Mouse (Mus musculus) gonadal fat pad, adult 2 months (tissue): ENCODE data around the gene Cntn3. TPM values are rescaled to one million over a fixed set of nuclear protein-coding genes. Genes with fewer than 3 reads are reported as not detected.
"Not testable (repeated sequence)": the region's sequence is repeated elsewhere in the genome, so short reads cannot be mapped to it uniquely, and the experiment has no call there.

ENCODE experiments used
- DNase-seq: peaks from one replicate; pipeline ENCODE4 v3.0.0-alpha.2; 2012; ENCODE audit warnings: low read depth
- polyA plus RNA-seq: library from polyadenylated mRNA; depleted of rRNA; stranded (reverse); fragments of >200 nt; gene quantifications from 2 replicates; pipeline ENCODE4 v1.2.3, GENCODE M21; 2012; rRNA removed

Gene Cntn3
- 0.04 and 0.08 TPM in 2 replicates for polyA plus RNA-seq

DNA sequence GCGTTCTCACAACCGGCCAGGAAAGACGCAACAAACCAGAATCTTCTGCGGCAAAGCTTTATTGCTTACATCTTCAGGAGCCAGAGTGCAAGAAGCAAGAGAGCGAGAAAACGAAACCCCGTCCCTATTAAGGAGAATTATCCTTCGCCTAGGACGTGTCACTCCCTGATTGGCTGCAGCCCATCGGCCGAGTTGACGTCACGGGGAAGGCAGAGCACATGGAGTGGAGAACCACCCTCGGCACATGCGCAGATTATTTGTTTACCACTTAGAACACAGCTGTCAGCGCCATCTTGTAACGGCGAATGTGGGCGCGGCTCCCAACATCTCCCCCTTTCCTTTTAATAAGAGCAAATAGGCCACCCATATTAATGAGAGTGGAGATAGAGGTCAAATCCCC is at the start of gene Cntn3:
Cntn3 (minus strand) TSS at position 101 of the 400 bp plus-strand sequence.
- not testable (repeated sequence) for DNase-seq

DNA sequence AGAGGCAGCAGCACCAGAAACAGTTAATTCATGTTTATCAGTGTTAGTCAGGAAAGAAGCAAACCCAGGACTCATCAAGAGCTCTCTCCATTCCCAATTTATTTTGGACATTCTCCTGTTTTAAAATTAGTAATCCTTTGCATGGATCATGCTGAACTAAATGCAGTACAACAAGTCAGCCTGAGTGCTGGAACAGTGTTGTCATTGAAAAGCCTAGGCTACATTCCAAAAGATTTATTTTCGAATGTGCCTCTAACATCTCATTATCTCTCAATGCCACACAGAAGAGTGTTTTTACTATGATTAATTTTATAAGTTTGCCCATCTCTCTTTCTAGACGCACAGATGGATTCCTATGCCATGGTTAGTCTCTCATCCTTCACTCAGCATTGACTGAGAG is 27.9 kb upstream of the Cntn3 start:
- DNase-seq: no peak

DNA sequence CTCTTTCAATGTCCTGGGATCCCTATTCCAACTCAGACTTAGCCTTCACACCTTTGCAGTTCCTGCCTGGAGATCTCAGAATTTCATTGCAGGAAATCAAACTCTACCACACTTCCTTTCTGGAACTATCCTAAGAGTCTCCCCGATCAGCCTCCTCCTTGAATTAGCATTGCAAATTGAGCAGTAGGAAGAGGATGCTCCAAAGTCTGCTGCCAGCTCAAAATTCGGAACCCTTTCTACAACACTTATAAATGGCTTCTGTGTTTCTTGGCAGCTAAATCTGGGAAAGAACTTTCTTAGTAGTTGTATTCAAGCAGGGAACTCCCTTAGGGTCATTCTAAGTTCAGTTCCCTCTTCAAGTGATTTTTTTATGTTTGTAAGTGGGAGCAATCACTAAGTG is 24.9 kb upstream of the Cntn3 start:
- no peak for DNase-seq

DNA sequence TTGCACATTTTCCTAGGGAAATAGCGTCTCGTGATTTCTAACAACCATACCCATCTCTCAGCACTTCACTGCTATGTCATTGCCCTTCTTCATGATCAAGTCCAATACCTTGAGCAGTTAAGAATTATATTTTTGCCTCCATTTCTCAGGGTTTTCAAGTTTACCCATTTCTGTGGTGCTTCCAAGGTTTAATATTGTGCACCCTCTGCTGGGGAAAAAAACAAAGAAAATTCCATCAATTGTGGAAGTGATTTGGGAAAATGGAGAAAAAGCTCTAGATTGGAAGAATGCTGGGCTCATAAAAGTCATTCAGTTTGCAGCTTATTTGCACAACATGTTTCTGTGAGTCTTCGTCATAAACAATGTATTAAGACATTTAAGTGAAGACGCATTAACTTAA is 17.2 kb upstream of the Cntn3 start:
- DNase-seq: no peak

DNA sequence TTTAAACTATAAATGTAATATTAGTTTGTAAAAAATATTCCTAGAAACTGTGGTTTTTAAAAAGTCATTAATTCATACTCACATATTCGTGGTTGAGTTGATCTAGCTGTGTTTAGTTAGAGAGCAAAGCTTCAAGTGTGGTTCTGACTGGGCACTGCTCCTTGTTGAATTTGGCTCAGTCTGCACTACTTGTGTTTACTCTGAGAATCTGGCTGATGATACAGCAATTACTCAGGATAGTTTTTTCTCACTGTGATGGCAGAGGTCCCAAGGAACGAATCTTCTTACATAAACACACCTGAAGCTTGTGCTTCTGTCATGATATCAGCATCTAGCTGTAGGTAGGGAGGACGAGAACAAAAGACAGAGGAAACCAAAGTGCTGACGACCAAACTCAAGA is 16.4 kb upstream of the Cntn3 start:
- DNase-seq: no peak

DNA sequence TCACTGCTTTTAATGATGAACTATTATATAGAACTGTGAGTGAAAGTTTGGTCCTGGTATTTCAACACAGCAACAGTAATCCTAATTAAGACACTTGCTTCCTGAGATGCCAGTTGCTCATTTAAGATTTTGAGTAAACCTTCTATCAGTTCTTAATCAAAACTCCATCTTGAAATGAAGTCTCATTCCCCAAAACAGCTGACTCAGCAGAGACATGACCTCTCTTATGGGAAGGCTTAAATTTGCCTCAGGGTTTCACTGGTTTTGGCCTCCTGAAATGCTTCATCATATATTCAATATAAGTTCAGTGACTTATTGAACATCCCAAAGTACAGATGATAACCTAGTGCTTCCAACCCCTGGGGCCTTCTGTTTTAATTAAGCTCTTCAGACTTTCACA is 13.2 kb upstream of the Cntn3 start:
- no peak for DNase-seq

DNA sequence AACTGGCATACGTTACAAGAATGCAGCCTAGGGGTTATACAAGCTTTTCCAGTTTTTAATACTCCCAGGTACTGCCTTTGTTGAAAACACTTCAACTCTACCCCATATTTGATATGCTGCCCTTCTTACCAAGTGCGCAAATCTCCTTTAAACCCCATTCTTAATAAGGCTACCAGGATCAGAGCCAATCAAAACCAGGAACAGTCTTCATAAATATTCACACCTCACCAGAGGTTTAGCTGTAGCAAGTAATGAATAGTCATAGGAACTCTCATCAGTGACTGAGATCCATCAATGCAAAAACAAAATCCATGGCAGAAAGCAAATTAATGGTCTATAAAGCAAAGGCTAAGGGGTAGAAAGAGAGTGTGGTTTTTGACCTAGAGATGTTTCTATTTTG is 10.7 kb upstream of the Cntn3 start:
- no peak for DNase-seq

DNA sequence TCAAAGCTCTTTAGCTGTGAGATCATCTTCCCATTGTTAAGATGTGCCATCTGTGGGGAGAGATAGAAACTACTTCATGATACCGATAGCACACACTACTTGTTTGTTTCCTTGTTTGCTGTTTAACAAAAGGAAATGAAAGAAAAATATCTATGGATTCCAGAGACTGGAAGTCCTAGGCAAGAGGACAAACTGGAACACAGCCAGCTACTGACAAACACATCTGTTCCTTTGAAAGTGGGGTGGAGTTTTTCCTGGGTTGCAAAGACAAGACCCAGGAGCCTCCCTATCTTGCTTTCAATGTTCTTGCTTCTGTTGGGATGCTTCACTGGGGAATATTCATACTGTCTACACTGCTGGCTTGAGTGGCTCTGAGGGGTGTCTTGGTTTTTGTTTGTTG is 5.4 kb downstream of the Cntn3 start:
- DNase-seq: no peak

DNA sequence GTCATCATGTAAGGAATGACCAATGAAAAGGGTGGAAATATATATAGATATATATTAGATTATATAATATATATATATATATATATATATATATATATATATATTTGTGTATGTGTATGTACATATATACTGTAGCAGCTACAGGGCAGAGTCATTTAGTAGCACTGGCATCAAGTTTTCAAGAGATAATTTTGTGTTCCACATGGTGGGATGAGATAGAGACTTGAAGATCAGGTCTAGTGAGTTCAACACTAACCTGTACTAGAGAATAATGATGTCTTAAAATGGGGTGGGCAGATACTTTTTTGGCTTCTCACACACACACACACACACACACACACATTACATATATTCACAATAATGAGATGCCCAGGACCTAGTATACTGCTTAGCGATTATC is 7.7 kb downstream of the Cntn3 start:
- no peak for DNase-seq

DNA sequence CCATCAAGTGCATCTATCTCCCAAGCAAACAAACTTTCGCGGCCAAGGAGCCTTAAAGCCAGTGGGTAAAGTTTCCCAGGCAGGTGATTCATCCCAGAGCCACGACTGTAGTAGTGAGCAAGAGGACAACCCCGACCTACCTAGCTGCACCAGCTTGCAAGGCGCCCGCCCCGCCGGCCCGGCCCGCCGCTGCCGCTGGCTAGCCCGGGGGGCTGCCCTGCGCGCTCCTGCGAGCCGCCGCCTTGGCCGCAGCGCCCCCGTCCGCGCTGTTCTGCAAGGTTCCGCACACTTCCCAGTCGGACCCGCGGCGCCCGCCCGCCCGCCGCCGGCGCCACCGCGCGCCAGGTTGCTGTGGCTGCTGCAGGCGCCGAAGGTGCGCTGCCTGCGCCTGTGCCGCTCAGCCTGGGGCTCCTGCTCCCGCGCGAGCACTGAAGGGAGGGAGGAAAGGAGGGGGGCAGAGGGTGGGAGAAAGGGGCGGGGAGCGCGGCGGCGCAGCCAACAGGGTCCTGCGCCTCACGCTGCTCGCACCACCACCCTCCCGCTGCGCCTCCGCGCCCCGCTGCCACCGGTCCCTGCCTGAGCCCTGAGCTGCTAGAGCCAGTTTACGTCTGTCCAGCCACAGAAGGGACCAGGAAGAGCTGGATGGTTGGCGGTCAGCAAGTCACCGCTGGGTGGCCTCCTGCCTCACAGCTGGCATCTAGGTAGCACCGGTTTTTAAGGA is 8.7 kb downstream of the Cntn3 start:
- DNase-seq: no peak

DNA sequence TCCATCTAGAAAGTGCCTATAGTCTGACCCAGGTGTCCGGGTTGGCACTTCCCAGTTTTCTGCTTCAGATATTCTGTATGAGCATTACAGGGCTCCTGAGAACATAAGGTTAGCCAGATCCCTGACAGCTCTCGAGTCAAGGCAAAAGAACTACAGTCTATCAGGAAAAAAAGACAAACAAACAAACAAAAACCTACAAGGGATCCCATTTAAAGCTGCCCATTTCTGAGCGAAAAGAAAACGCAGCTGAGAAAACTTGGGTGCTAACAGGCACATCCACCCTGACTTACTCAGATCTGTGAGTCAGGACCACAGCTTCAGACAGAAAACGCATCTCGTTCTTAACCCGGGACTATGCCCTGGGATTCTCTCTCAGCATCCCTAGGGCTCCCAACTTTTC is 9.5 kb downstream of the Cntn3 start:
- DNase-seq: no peak

DNA sequence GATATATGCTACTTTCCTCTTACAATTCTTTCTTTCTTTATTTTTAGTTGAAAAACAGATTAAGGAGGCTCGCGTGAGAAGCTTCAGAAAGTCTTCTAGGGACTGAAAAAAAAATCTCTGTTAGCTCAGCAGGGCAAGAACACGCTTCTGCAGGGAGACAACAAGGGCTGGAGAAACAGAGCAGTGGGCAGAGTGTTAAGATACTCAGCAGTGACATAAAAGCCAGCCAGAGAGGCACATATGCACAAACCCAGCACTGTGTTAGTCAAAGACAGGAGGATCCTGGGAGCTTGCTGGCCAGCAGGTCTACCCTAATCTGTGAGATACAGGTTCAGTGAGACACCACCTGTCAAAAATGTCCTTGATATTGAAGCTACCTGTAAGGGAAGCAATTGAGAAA is 15.4 kb downstream of the Cntn3 start:
- no peak for DNase-seq

DNA sequence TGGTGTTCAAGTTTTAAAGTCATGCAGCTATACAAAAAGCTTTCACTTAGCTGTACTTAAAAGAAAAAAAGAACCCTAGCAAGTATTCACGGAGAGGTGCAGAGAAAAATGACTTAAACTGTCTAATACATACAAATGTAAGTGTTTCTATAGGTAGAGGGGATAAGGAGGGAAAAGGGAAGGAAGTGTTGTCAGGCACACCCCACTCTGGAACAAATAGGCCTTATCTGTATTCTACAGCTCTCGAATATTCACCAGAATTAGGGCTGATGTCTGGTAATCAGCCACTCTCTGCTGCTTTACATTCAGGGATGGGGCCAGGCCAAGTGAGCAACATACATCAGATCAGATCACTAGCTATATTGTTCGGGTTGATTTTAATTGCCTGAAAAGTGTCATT is 16.4 kb downstream of the Cntn3 start:
- no peak for DNase-seq

DNA sequence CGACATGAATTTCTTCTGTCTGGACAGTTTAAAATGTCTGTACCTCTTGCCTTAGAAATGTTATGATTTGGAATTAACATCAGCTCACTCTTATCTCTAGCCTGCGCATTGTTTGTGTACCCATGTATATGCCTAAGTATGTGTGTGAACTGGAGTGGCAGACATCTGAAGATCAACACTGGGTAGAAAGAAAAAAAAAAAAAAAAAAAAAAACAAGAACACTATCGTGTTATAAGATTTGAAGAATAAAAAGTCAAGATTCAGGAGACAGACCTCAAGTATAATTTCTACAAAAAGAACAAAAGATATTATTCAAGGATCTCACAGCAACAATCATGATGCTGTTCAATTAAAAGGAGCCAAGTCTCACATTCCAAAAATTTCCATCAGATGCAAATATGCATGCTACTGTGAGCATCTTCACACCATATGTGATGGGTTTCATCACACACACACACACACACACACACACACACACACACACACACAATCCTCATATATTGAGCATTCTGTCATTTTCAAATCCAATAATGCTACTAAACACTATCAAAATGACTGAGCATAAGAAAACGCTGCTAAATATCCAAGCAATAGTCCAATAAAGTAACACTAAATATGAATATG is 17.0 kb downstream of the Cntn3 start:
- DNase-seq: no peak

DNA sequence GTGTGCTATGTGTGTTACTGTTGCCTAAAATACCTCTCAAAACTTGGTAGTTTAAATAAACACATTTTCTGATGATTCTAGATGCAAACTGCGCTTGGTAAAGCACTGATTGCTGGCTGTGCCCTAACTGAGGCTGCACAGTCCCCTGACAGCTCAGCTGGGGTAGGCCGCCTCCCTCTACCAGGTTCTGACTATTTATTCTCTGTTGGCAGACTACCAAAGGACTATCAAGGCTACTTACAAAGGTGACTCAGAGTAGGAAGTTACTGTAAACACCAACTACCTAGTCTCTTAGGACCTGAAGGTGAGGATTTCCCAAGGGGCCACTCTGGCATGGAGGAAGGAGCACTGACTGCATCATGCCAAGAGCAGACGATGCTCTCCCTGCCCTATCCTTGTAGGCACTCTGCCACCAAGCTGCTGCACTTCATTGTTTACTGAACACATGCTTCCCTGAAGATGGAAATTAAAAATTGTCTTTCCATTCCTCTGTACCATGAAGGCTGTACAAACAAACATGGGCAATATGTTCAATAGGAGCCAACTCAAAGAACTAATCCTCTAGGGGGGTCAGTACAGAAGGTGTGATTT is 17.7 kb downstream of the Cntn3 start:
- no peak for DNase-seq

DNA sequence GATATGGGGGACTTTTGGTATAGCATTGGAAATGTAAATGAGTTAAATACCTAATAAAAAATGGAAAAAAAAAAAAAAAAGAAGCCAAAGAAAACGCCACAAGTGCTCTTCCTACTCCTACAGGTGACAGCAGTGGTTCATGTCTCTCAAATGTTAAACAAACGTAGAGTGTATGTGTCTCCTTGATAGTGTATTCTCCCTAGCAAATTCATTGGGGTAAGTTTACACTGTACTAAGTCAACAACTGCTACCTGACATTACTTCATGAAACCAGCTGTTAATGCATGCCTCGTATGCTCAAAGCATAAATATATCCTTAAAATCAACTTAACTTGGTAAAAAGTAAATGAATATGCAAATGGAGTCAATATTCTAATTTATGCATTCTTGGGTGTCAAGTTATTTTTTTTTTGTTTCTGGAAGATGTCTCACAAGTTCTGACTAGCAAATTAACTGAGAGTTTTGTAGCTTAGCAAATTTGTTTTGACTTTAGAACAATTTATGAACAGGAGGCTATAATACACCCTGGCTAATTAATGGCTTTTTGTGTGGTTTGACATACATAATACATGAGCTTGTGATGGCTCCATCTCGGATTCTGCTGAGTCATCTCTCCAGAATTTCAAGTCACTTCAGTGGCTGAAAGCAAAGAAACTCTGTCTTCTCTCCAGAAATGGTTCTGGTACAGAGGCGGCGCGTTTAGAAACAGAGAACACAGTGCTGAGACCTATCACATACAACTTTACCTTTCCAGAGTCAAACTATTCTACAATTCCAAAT is 31.1 kb downstream of the Cntn3 start:
- DNase-seq: no peak

DNA sequence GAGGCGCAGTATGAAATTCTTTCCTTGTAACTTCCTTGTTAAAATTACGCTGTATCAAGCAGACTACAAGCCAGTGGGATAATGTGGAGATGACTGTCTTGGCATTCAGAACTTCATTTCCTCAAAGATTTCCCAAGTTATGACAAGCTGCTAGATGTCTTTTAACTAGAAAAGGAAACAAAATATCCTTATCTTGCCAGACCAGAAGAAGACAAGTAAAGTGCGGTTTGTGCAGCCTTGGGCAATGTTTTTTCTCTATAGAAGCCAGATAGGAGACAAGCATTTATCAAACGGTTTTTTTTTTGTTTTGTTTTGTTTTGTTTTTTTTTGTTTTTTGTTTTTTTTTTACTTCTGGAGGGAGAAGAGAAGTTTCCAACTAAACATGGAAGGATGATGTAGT is 37.3 kb downstream of the Cntn3 start:
- DNase-seq: no peak

DNA sequence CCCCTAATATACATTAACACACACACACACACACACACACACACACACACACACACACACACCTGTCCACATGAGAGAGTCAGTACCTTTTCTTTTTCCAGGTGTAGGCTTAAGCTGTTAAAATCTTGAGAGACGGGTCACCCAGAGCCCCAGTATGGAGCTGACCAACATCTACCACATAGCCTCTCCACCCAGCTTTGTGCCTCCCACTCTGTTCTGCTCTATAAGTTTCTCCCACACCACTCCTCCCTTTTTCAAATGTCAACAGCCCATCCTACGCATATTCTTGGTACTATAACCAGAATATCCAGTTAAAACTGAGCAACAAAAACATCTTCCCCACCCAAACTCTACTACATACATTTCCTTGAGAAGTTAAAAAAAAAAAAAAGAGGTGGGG is 49.9 kb downstream of the Cntn3 start:
- no peak for DNase-seq

DNA sequence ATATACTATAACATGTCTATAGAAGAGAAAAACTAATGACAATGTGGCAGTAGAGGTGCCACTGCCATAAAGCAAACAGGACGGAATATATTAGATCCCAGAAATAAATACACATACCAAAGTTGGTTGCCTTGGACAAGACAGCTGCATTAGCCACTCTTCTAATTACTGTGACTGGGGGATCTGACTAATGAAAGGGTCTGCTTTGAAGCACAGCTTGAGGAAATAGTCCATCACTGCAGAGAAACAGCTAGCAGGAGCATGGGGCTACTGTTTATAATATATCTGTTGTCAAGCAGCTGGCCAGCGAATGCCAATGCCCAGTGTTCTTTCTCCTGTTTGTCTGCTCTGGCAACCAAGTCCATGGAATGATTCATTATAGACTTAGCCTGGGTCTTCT is 51.9 kb downstream of the Cntn3 start:
- DNase-seq: no peak

DNA sequence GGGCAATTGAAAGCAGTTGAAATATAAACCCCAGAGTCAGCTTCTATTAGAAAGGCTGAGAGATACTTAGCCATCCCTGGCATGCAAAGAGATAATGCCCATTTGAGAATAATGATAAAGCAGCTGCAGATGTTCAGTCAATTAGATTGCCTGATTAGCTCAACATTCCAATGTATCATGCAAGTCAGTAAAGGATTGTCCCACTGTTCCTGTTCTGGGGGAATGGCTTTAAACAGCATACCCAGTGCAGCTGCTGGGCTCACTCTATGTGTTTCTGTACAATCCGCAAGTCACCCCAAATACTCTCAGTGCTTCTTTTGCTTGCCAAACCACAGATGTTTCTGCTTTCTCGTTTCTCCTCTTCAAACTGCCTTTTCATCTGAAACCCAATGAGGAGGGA is 57.7 kb downstream of the Cntn3 start:
- no peak for DNase-seq

DNA sequence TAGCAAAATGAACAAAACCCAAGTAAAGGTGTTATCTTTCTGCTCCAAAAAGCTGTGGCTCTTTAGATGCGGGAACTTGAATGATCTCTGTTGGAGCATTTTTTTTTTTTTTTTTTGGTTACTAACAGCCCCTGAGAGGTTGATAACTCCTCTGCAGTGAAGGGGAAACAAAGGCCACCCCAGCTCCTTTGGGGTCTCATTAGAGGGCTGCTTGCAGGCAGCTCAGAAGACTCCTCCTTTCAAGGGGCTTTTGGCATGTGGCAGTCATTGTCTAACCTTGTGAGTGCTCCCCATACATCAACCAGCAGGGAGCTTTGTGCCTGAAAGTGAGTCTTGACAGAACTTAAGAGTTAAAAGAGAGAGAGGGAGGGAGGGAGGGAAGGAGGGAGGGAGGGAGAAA is 60.8 kb downstream of the Cntn3 start:
- no peak for DNase-seq

DNA sequence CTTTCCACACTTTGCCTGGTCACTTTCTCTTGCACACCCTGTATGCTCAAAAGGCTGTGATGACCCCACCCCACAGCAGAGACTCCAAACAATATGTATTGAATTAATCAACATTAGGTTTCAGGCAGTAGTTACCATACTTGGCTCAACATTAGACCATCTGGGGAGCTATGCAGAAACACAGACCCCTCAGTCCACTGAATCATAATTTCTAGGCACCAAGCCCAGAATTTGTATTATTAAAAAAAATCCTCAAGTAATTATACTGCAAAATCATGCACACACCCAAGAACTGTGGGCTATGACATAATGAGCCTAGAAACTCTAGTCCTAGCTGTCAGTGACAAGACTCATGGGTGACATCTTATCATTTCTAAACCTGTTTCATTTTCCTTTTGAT is 87.4 kb downstream of the Cntn3 start:
- DNase-seq: no peak
